Mouse (Mus musculus) heart, embryonic 10.5 days (tissue): ENCODE measurements around the gene Hoxb13. TPM values are rescaled to one million over a fixed set of nuclear protein-coding genes. Genes with fewer than 3 reads are reported as not detected.

ENCODE experiments used
- DNase-seq: peaks from one replicate; pipeline ENCODE4 v3.0.0-alpha.2; 2017; ENCODE audit warnings: low spot score
- H3K27ac ChIP-seq: fragments of 300-500 bp; sonication (generic); 2 replicates; pipeline ENCODE4 v1.5.1; 2016; ENCODE audit warnings: mild to moderate bottlenecking
- H3K27me3 ChIP-seq: fragments of 300-500 bp; sonication (generic); 2 replicates; pipeline ENCODE4 v1.6.1; 2016; ENCODE audit warnings: mild to moderate bottlenecking; ENCODE audit not compliant: poor library complexity, insufficient read depth, severe bottlenecking
- H3K36me3 ChIP-seq: fragments of 300-500 bp; sonication (generic); 2 replicates; pipeline ENCODE4 v1.6.1; 2016; ENCODE audit warnings: mild to moderate bottlenecking, moderate library complexity
- H3K4me1 ChIP-seq: fragments of 300-500 bp; sonication (generic); 2 replicates; pipeline ENCODE4 v1.6.1; 2016; ENCODE audit warnings: mild to moderate bottlenecking
- H3K4me3 ChIP-seq: fragments of 300-500 bp; sonication (generic); 2 replicates; pipeline ENCODE4 v1.5.1; 2016; ENCODE audit warnings: mild to moderate bottlenecking, moderate library complexity
- H3K9me3 ChIP-seq: fragments of 300-500 bp; sonication (generic); 2 replicates; pipeline ENCODE4 v1.6.1; 2016; ENCODE audit warnings: mild to moderate bottlenecking, moderate library complexity
- WGBS: fragments of 180-500 bp; shearing (Covaris S2); methylation state at CpG from one replicate; pipeline ENCODE4 v1.1.7; 2016; 5-methylcytosine and 5-hydroxymethylcytosine counted together
- polyA plus RNA-seq: library from polyadenylated mRNA; unstranded; fragments of >200 nt; fragmentation: Nextera tagmentation; extraction: Ambion mirVana; gene quantifications from 2 replicates; pipeline ENCODE4 v1.2.1, GENCODE M21; 2016

Gene Hoxb13
- polyA plus RNA-seq, result not detected in 2 replicates

DNA sequence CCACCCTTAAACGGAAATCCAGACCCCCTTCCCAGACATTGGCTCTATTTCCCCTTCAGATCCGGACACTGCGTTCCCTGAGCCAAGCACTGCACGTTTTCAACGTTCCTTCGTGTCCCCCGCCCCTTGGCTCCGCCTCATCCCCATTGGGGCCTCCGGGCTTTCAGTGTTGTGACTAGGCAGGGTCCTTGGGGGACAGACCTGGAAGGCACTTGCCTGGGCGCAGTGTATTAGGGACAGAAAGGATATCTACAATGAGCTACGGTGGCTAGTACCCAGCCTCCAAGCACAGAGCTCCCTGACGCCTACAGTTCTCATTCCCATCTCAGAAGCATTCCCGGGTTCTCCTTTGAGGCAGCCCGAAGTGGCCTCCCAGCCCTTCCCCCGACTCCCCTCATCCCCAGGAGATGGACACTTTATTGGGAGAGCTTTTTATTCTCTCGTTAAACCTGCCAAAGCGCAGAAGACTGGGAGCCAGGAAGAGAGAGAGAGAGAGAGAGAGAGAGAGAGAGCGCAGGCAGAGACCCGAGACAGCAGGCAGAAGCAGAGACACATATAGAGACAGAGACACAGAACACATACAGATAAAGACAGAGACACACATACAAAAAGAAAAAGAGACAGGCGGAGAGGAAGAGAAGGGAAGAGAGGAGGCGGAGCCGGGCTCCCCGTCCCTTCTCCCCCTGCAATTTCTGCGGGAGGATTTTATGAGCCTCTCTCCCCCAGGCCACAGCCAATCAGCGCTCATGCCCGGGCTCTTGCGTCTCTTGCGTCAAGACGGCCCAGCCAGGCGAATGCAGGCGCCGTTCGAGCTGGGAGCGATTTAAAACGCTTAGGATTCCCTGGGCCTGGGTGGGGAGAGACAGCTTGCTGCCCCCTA is at the start of gene Hoxb13:
Gene Hoxb13, plus strand, starts transcription at position 796 of the 880 bp plus-strand sequence.
- WGBS, result under 1% methylated on average over 35 of the region's 35 CpGs
- no peak for DNase-seq
- peaks cover 100% of the 10 kb centered on the region for H3K27me3 ChIP-seq
- H3K4me1 ChIP-seq, result peaks cover 10% of the 10 kb centered on the region; the same call in 1 of the 2 replicates
- no peak within 1 kb of the TSS for H3K27ac ChIP-seq
- no peaks in the 10 kb centered on the region for H3K9me3 ChIP-seq
- peak within 1 kb of the TSS; percentile 38 for H3K4me3 ChIP-seq
- no peaks in the 10 kb centered on the region for H3K36me3 ChIP-seq

- Histone ChIP-seq H3K27ac (no peak overlapping the region), H3K36me3 (no peaks in the 10 kb centered on the region), H3K4me3 (peak overlapping the region; percentile 41), H3K27me3 (peaks cover 87% of the 10 kb centered on the region), H3K9me3 (no peaks in the 10 kb centered on the region), H3K4me1 (peaks cover 4% of the 10 kb centered on the region; the same call in 1 of the 2 replicates)
- peak; percentile 87 for DNase-seq
- WGBS, result 3% methylated on average over 15 of the region's 15 CpGs
These were observed 48.4 kb upstream of the Hoxb13 start for GRCm38 (mm10) chr11:96145622-96146270.

- Histone ChIP-seq H3K4me1 (peaks cover 4% of the 10 kb centered on the region; the same call in 1 of the 2 replicates), H3K36me3 (no peaks in the 10 kb centered on the region)
- WGBS, result 66% methylated on average over 6 of the region's 6 CpGs
These were observed 46.6 kb upstream of the Hoxb13 start for GRCm38 (mm10) chr11:96147471-96147870.

DNA sequence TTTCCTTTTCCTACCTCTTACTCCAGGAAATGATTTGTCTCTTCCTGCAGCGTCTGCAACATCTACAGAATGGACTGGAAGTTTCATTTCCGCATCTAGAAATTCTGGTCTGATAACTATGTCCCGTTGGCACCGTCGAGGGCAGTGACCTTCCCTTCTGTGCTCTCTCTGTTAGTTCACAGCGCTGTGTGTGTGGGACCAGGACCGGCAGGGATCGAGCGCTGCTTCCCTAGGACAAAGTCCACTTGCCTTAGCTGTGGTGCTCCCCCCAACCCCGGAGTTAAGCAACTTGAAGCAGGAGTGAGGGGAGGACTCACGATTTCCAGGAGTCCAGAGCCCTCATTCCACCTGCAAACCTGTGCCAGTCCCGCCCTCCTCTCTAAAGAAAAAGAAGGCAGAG is 29.3 kb upstream of the Hoxb13 start:
- no peak for DNase-seq
- no peaks in the 10 kb centered on the region for H3K9me3 ChIP-seq
- 56% methylated on average over 12 of the region's 12 CpGs for WGBS
- H3K36me3 ChIP-seq, result no peaks in the 10 kb centered on the region
- no peak overlapping the region for H3K27ac ChIP-seq
- H3K4me1 ChIP-seq, result no peaks in the 10 kb centered on the region
- H3K4me3 ChIP-seq, result no peak overlapping the region
- H3K27me3 ChIP-seq, result peaks cover 88% of the 10 kb centered on the region

More at GRCm38 (mm10) chr11:96147471-96147870, 46.6 kb upstream of the Hoxb13 start:
- no peak for DNase-seq
- H3K9me3 ChIP-seq, result no peaks in the 10 kb centered on the region
- H3K4me3 ChIP-seq, result no peak overlapping the region
- peaks cover 93% of the 10 kb centered on the region for H3K27me3 ChIP-seq
- no peak overlapping the region for H3K27ac ChIP-seq

DNA sequence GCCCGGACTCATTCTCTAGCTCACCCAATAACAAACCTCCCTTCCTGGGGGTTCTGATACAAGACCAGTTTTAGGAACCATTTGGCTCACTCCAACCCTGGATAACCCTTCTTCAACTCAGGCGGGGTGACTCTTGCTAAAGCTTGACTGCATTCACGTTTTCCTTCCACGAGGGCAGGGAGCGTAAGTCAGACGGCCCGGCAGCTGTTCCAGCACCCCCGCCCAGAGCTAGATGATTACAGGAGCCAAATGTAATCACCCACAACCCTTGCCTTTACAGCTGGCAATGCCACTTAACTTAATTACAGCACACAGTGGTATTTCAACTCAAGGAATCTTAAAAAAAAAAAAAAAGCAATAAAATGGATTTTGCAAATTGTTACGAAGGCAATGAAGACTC is 26.0 kb upstream of the Hoxb13 start:
- no peak overlapping the region for H3K27ac ChIP-seq
- H3K4me1 ChIP-seq, result peaks cover 4% of the 10 kb centered on the region
- DNase-seq, result no peak
- peaks cover 100% of the 10 kb centered on the region for H3K27me3 ChIP-seq
- no peaks in the 10 kb centered on the region for H3K9me3 ChIP-seq
- no peaks in the 10 kb centered on the region for H3K36me3 ChIP-seq
- WGBS, result 30% methylated on average over 9 of the region's 9 CpGs
- H3K4me3 ChIP-seq, result no peak overlapping the region

DNA sequence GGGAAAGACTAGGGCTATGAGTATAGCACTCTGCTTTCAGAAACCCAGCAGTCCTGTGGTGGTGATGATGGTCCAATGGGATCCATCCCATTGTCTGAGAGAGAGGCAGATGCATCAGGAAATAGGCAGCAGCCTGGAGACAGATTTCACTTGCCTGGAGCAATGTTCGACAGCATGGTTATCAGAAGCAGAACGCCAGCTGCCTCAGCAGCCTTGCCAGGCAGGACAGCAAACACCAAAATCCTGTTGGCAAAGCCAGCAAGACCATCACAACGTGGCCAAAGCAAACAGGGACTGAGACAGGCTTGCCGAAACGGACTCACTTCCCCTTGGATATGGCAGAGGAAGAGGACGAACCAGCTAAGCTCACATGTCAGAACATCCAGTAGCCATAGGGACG is 25.1 kb upstream of the Hoxb13 start:
- peaks cover 5% of the 10 kb centered on the region for H3K4me1 ChIP-seq
- 23% methylated on average over 7 of the region's 7 CpGs for WGBS
- no peaks in the 10 kb centered on the region for H3K9me3 ChIP-seq
- no peaks in the 10 kb centered on the region for H3K36me3 ChIP-seq
- no peak overlapping the region for H3K4me3 ChIP-seq
- no peak overlapping the region for H3K27ac ChIP-seq
- peaks cover 100% of the 10 kb centered on the region for H3K27me3 ChIP-seq
- DNase-seq, result no peak

GRCm38 (mm10) chr11:96170711-96171379 is 23.3 kb upstream of the Hoxb13 start:
- Histone ChIP-seq H3K27me3 (peaks cover 100% of the 10 kb centered on the region), H3K36me3 (no peaks in the 10 kb centered on the region), H3K27ac (no peak overlapping the region), H3K9me3 (no peaks in the 10 kb centered on the region), H3K4me3 (0 out of 2 replicates have a peak overlapping the region, but pooled peaks have one; percentile 1), H3K4me1 (peaks cover 5% of the 10 kb centered on the region)
- under 1% methylated on average over 20 of the region's 20 CpGs for WGBS
- DNase-seq, result no peak

DNA sequence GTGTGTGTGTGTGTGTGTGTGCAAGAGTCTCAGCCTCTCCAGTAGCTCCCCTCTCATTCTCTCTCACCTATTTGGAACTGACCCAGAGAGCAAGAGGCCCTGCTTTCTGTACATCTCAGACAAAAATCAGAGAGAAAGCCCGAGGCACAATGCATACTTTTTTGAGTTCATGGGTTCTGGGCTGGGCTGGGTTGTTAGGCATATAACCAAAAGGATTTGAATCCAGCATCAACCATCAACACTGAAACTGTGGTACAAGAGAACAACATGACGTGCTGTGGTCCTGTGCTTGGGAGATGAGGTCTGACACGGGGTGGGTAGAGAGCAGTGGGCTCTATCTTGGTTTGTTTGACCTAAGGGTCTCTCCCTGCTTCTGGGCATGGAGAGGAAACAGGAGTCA is 22.5 kb upstream of the Hoxb13 start:
- Histone ChIP-seq H3K27ac (no peak overlapping the region), H3K4me3 (no peak overlapping the region), H3K4me1 (peaks cover 5% of the 10 kb centered on the region), H3K9me3 (no peaks in the 10 kb centered on the region), H3K36me3 (no peaks in the 10 kb centered on the region), H3K27me3 (peaks cover 100% of the 10 kb centered on the region)
- no peak for DNase-seq
- WGBS, result 5% methylated on average over 3 of the region's 3 CpGs

GRCm38 (mm10) chr11:96172511-96173287 is 21.4 kb upstream of the Hoxb13 start:
- H3K27me3 ChIP-seq, result peaks cover 100% of the 10 kb centered on the region
- no peak for DNase-seq
- no peaks in the 10 kb centered on the region for H3K36me3 ChIP-seq
- no peaks in the 10 kb centered on the region for H3K9me3 ChIP-seq
- under 1% methylated on average over 25 of the region's 25 CpGs for WGBS
- no peak overlapping the region for H3K27ac ChIP-seq
- peaks cover 5% of the 10 kb centered on the region for H3K4me1 ChIP-seq
- H3K4me3 ChIP-seq, result peak overlapping the region; percentile 32; the same call in 1 of the 2 replicates

GRCm38 (mm10) chr11:96173288-96173840 is 20.8 kb upstream of the Hoxb13 start:
- peaks cover 5% of the 10 kb centered on the region for H3K4me1 ChIP-seq
- 2% methylated on average over 16 of the region's 16 CpGs for WGBS
- H3K36me3 ChIP-seq, result no peaks in the 10 kb centered on the region
- no peaks in the 10 kb centered on the region for H3K9me3 ChIP-seq
- no peak for DNase-seq
- no peak overlapping the region for H3K27ac ChIP-seq
- peak overlapping the region; percentile 32; the same call in 1 of the 2 replicates for H3K4me3 ChIP-seq
- H3K27me3 ChIP-seq, result peaks cover 100% of the 10 kb centered on the region

- Histone ChIP-seq H3K27ac (no peak overlapping the region), H3K9me3 (no peaks in the 10 kb centered on the region), H3K36me3 (no peaks in the 10 kb centered on the region), H3K4me1 (peaks cover 5% of the 10 kb centered on the region), H3K4me3 (no peak overlapping the region), H3K27me3 (peaks cover 100% of the 10 kb centered on the region)
- WGBS, result under 1% methylated on average over 6 of the region's 6 CpGs
- DNase-seq, result no peak
These were observed 19.2 kb upstream of the Hoxb13 start for GRCm38 (mm10) chr11:96174881-96175280.

DNA sequence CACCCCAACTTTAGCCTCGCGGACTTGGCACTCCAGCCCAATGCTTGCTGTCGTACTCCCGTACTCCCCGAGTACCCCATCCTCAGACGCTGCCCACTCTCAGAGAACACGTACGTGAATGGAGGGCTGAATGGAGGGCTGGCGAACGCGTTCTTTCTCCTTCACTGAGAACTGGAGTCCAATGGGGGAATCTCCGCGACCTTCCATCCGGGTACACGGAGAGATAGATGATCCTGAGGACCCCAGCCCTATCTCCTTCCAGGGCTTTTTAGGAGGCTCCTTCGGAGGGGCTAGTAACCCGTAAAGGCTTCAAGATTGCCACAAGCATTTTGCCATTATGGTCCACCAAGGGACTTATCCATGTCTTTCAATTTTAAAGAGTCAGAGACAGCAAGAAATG is 18.6 kb upstream of the Hoxb13 start:
- H3K9me3 ChIP-seq, result no peaks in the 10 kb centered on the region
- under 1% methylated on average over 17 of the region's 17 CpGs for WGBS
- no peaks in the 10 kb centered on the region for H3K36me3 ChIP-seq
- H3K4me1 ChIP-seq, result peaks cover 5% of the 10 kb centered on the region
- DNase-seq, result no peak
- H3K27ac ChIP-seq, result no peak overlapping the region
- peaks cover 100% of the 10 kb centered on the region for H3K27me3 ChIP-seq
- H3K4me3 ChIP-seq, result no peak overlapping the region
